Mouse (Mus musculus): ENCODE measurements around the gene Banp. TPM values are rescaled to one million over a fixed set of nuclear protein-coding genes. Genes with fewer than 3 reads are reported as not detected.
A peak's percentile ranks its signal among the peaks of the same experiment; 100 is the strongest.

Banp gene
- polyA plus RNA-seq, 1 experiment from 2014 or later = 40.2 TPM

GRCm38 (mm10) chr8:121991611-121992010 lies 42.1 kb downstream of the Banp start:
- no peak overlapping the region for H3K27ac ChIP-seq (ENCODE audit: low read depth, low read length)
- no peaks in the 10 kb centered on the region for H3K4me1 ChIP-seq (replicated peaks; ENCODE audit: control insufficient read depth, insufficient read depth, low read length)
- WGBS = 87% methylated on average over 7 of the region's 7 CpGs
- no peaks in the 10 kb centered on the region for H3K27me3 ChIP-seq (replicated peaks; ENCODE audit: control insufficient read depth, insufficient read depth, low read length)
- ATAC-seq (replicated peaks; ENCODE audit: low FRiP score) = no peak
- H3K9me3 ChIP-seq (ENCODE audit: control insufficient read depth, low read length) = no peaks in the 10 kb centered on the region
- H3K9ac ChIP-seq (ENCODE audit: low read depth, low read length) = no peak overlapping the region
- no peak overlapping the region for H3K4me3 ChIP-seq (ENCODE audit: low read depth, low read length)
- no peak for DNase-seq (ENCODE audit: low spot score)
- no peak overlapping the region for H3K4me2 ChIP-seq
- H3K36me3 ChIP-seq (ENCODE audit: control insufficient read depth, insufficient read depth, low read length) = peaks cover 28% of the 10 kb centered on the region

- no peak overlapping the region for H3K9ac ChIP-seq (ENCODE audit: low read depth, low read length)
- H3K4me3 ChIP-seq (ENCODE audit: low read depth, low read length) = no peak overlapping the region
- H3K4me1 ChIP-seq (replicated peaks; ENCODE audit: control insufficient read depth, insufficient read depth, low read length) = no peaks in the 10 kb centered on the region
- H3K27ac ChIP-seq (ENCODE audit: low read depth, low read length) = no peak overlapping the region
- no peak overlapping the region for H3K4me2 ChIP-seq
- H3K27me3 ChIP-seq (replicated peaks; ENCODE audit: control insufficient read depth, insufficient read depth, low read length) = no peaks in the 10 kb centered on the region
- peaks cover 38% of the 10 kb centered on the region for H3K36me3 ChIP-seq (ENCODE audit: control insufficient read depth, insufficient read depth, low read length)
- WGBS = 90% methylated on average over 4 of the region's 4 CpGs
- no peaks in the 10 kb centered on the region for H3K9me3 ChIP-seq (ENCODE audit: control insufficient read depth, low read length)
- no peak for ATAC-seq (replicated peaks; ENCODE audit: low FRiP score)
- no peak for DNase-seq (ENCODE audit: low spot score)
These were observed 43.4 kb downstream of the Banp start for GRCm38 (mm10) chr8:121992911-121993310.

- 76% methylated on average over 4 of the region's 4 CpGs for WGBS
- no peaks in the 10 kb centered on the region for H3K27me3 ChIP-seq (replicated peaks; ENCODE audit: control insufficient read depth, insufficient read depth, low read length)
These were observed 45.6 kb downstream of the Banp start for GRCm38 (mm10) chr8:121995112-121995511.

GRCm38 (mm10) chr8:121995895-121996294 lies 46.3 kb downstream of the Banp start:
- Histone ChIP-seq H3K4me1 (replicated peaks; ENCODE audit: control insufficient read depth, insufficient read depth, low read length) (no peaks in the 10 kb centered on the region), H3K27ac (ENCODE audit: low read depth, low read length) (no peak overlapping the region), H3K9ac (ENCODE audit: low read depth, low read length) (no peak overlapping the region), H3K9me3 (ENCODE audit: control insufficient read depth, low read length) (no peaks in the 10 kb centered on the region), H3K4me2 (no peak overlapping the region), H3K36me3 (ENCODE audit: control insufficient read depth, insufficient read depth, low read length) (peaks cover 40% of the 10 kb centered on the region), H3K4me3 (ENCODE audit: low read depth, low read length) (no peak overlapping the region), H3K27me3 (replicated peaks; ENCODE audit: control insufficient read depth, insufficient read depth, low read length) (no peaks in the 10 kb centered on the region)
- ATAC-seq (replicated peaks; ENCODE audit: low FRiP score) (0 out of 2 replicates have a peak, but pooled peaks have one; percentile 34), DNase-seq (ENCODE audit: low spot score) (no peak)
- WGBS = 83% methylated on average over 3 of the region's 3 CpGs

More at GRCm38 (mm10) chr8:121995112-121995511, 45.6 kb downstream of the Banp start:
- no peaks in the 10 kb centered on the region for H3K9me3 ChIP-seq (ENCODE audit: control insufficient read depth, low read length)
- ATAC-seq (replicated peaks; ENCODE audit: low FRiP score) (no peak), DNase-seq (ENCODE audit: low spot score) (no peak)
- no peak overlapping the region for H3K4me2 ChIP-seq
- H3K36me3 ChIP-seq (ENCODE audit: control insufficient read depth, insufficient read depth, low read length) = peaks cover 36% of the 10 kb centered on the region
- no peak overlapping the region for H3K9ac ChIP-seq (ENCODE audit: low read depth, low read length)
- no peak overlapping the region for H3K27ac ChIP-seq (ENCODE audit: low read depth, low read length)
- no peak overlapping the region for H3K4me3 ChIP-seq (ENCODE audit: low read depth, low read length)
- H3K4me1 ChIP-seq (replicated peaks; ENCODE audit: control insufficient read depth, insufficient read depth, low read length) = no peaks in the 10 kb centered on the region

GRCm38 (mm10) chr8:121998631-121999030 lies 49.1 kb downstream of the Banp start:
- ATAC-seq (replicated peaks; ENCODE audit: low FRiP score) (no peak), DNase-seq (ENCODE audit: low spot score) (no peak)
- Histone ChIP-seq H3K4me2 (no peak overlapping the region), H3K27me3 (replicated peaks; ENCODE audit: control insufficient read depth, insufficient read depth, low read length) (no peaks in the 10 kb centered on the region), H3K9ac (ENCODE audit: low read depth, low read length) (no peak overlapping the region), H3K9me3 (ENCODE audit: control insufficient read depth, low read length) (no peaks in the 10 kb centered on the region), H3K4me1 (replicated peaks; ENCODE audit: control insufficient read depth, insufficient read depth, low read length) (no peaks in the 10 kb centered on the region), H3K4me3 (ENCODE audit: low read depth, low read length) (no peak overlapping the region), H3K27ac (ENCODE audit: low read depth, low read length) (no peak overlapping the region), H3K36me3 (ENCODE audit: control insufficient read depth, insufficient read depth, low read length) (peaks cover 47% of the 10 kb centered on the region)
- WGBS = 89% methylated on average over 4 of the region's 4 CpGs

GRCm38 (mm10) chr8:121999211-121999610 lies 49.7 kb downstream of the Banp start:
- no peaks in the 10 kb centered on the region for H3K4me1 ChIP-seq (replicated peaks; ENCODE audit: control insufficient read depth, insufficient read depth, low read length)
- no peaks in the 10 kb centered on the region for H3K27me3 ChIP-seq (replicated peaks; ENCODE audit: control insufficient read depth, insufficient read depth, low read length)
- H3K4me3 ChIP-seq (ENCODE audit: low read depth, low read length) = no peak overlapping the region
- no peak for DNase-seq (ENCODE audit: low spot score)
- no peak overlapping the region for H3K9ac ChIP-seq (ENCODE audit: low read depth, low read length)
- H3K4me2 ChIP-seq = no peak overlapping the region
- no peak for ATAC-seq (replicated peaks; ENCODE audit: low FRiP score)
- peaks cover 47% of the 10 kb centered on the region for H3K36me3 ChIP-seq (ENCODE audit: control insufficient read depth, insufficient read depth, low read length)
- WGBS = 85% methylated on average over 5 of the region's 5 CpGs
- no peak overlapping the region for H3K27ac ChIP-seq (ENCODE audit: low read depth, low read length)
- no peaks in the 10 kb centered on the region for H3K9me3 ChIP-seq (ENCODE audit: control insufficient read depth, low read length)

GRCm38 (mm10) chr8:122001339-122002115 lies 52.0 kb downstream of the Banp start:
- DNase-seq (ENCODE audit: low spot score) (no peak), ATAC-seq (replicated peaks; ENCODE audit: low FRiP score) (no peak)
- Histone ChIP-seq H3K4me2 (no peak overlapping the region), H3K9ac (ENCODE audit: low read depth, low read length) (no peak overlapping the region), H3K4me1 (replicated peaks; ENCODE audit: control insufficient read depth, insufficient read depth, low read length) (no peaks in the 10 kb centered on the region), H3K27ac (ENCODE audit: low read depth, low read length) (no peak overlapping the region), H3K27me3 (replicated peaks; ENCODE audit: control insufficient read depth, insufficient read depth, low read length) (no peaks in the 10 kb centered on the region), H3K4me3 (ENCODE audit: low read depth, low read length) (no peak overlapping the region), H3K9me3 (ENCODE audit: control insufficient read depth, low read length) (no peaks in the 10 kb centered on the region), H3K36me3 (ENCODE audit: control insufficient read depth, insufficient read depth, low read length) (peaks cover 43% of the 10 kb centered on the region)
- WGBS = 93% methylated on average over 15 of the region's 15 CpGs

- no peak overlapping the region for H3K4me2 ChIP-seq
- H3K9me3 ChIP-seq (ENCODE audit: control insufficient read depth, low read length) = no peaks in the 10 kb centered on the region
- no peaks in the 10 kb centered on the region for H3K27me3 ChIP-seq (replicated peaks; ENCODE audit: control insufficient read depth, insufficient read depth, low read length)
- 81% methylated on average over 8 of the region's 8 CpGs for WGBS
- ATAC-seq (replicated peaks; ENCODE audit: low FRiP score) (no peak), DNase-seq (ENCODE audit: low spot score) (no peak)
- H3K4me3 ChIP-seq (ENCODE audit: low read depth, low read length) = no peak overlapping the region
- peaks cover 27% of the 10 kb centered on the region for H3K36me3 ChIP-seq (ENCODE audit: control insufficient read depth, insufficient read depth, low read length)
- H3K27ac ChIP-seq (ENCODE audit: low read depth, low read length) = no peak overlapping the region
- H3K9ac ChIP-seq (ENCODE audit: low read depth, low read length) = no peak overlapping the region
- no peaks in the 10 kb centered on the region for H3K4me1 ChIP-seq (replicated peaks; ENCODE audit: control insufficient read depth, insufficient read depth, low read length)
These were observed 54.1 kb downstream of the Banp start for GRCm38 (mm10) chr8:122003646-122004045.

GRCm38 (mm10) chr8:122004131-122004530 lies 54.6 kb downstream of the Banp start:
- Histone ChIP-seq H3K9me3 (ENCODE audit: control insufficient read depth, low read length) (no peaks in the 10 kb centered on the region), H3K4me1 (replicated peaks; ENCODE audit: control insufficient read depth, insufficient read depth, low read length) (no peaks in the 10 kb centered on the region), H3K4me3 (ENCODE audit: low read depth, low read length) (no peak overlapping the region), H3K27me3 (replicated peaks; ENCODE audit: control insufficient read depth, insufficient read depth, low read length) (no peaks in the 10 kb centered on the region), H3K4me2 (no peak overlapping the region), H3K27ac (ENCODE audit: low read depth, low read length) (no peak overlapping the region), H3K36me3 (ENCODE audit: control insufficient read depth, insufficient read depth, low read length) (peaks cover 27% of the 10 kb centered on the region), H3K9ac (ENCODE audit: low read depth, low read length) (no peak overlapping the region)
- DNase-seq (ENCODE audit: low spot score) = no peak
- ATAC-seq (replicated peaks; ENCODE audit: low FRiP score) = no peak
- 94% methylated on average over 5 of the region's 5 CpGs for WGBS
